21 mouse cellular contexts compared by ENCODE assay signal in genomic region chrX:53023021-53023420, GRCm38 (mm10). TPM values are rescaled to one million over a fixed set of nuclear protein-coding genes. Genes with fewer than 3 reads are reported as not detected.
DNase-seq lines count a peak whose midpoint lies in the region; ATAC-seq lines count a peak whose summit lies in the region.
"Had no signal": no experiment of that assay in that cellular context is flagged by ENCODE, and none has a peak within 500 bp of the region (broad histone marks: within the 10 kb centered on the region; RNA-seq: fewer than 3 reads in every experiment).

No protein-coding gene starts in this region.

- no peaks in the 10 kb centered on the region for H3K27me3 ChIP-seq in heart, embryonic 11.5 days (ENCODE audit: control insufficient read depth, insufficient read depth, low read length)
- H3K27me3 ChIP-seq: CH12.LX; forebrain, embryonic 13.5 days; heart, embryonic 12.5 days; intestine, embryonic 15.5 days had no signal

- H3K4me2 ChIP-seq in heart, embryonic 11.5 days, result no peak overlapping the region
- H3K4me2 ChIP-seq: forebrain, embryonic 13.5 days; heart, embryonic 12.5 days; hindbrain, embryonic 14.5 days; intestine, embryonic 15.5 days had no signal

- 86% methylated on average over 2 of the region's 2 CpGs for WGBS in heart, embryonic 11.5 days (ENCODE audit: insufficient replicate concordance)

- no peak overlapping the region for H3K9ac ChIP-seq in heart, embryonic 11.5 days (ENCODE audit: low read depth, low read length)
- H3K9ac ChIP-seq: forebrain, embryonic 13.5 days; forebrain, postnatal 0 days; heart, embryonic 12.5 days; hindbrain, embryonic 14.5 days; intestine, embryonic 15.5 days had no signal

- H3K9me3 ChIP-seq in heart, embryonic 11.5 days (replicated peaks; ENCODE audit: control insufficient read depth, low read length), result no peaks in the 10 kb centered on the region
- H3K9me3 ChIP-seq: embryonic facial prominence, embryonic 10.5 days; forebrain, embryonic 13.5 days; heart, embryonic 12.5 days; hindbrain, embryonic 10.5 days; intestine, embryonic 15.5 days had no signal

- no peak overlapping the region for H3K4me3 ChIP-seq in heart, embryonic 11.5 days (ENCODE audit: low read depth, low read length)
- H3K4me3 ChIP-seq: embryonic facial prominence, embryonic 10.5 days; forebrain, embryonic 13.5 days; heart, adult 2 months; heart, embryonic 12.5 days; hindbrain, embryonic 10.5 days; intestine, embryonic 15.5 days had no signal

- no peaks in the 10 kb centered on the region for H3K36me3 ChIP-seq in heart, embryonic 11.5 days (ENCODE audit: control insufficient read depth, insufficient read depth, low read length)
- H3K36me3 ChIP-seq: heart, embryonic 12.5 days; intestine, embryonic 15.5 days had no signal

- no peaks in the 10 kb centered on the region for H3K4me1 ChIP-seq in heart, embryonic 11.5 days (ENCODE audit: control insufficient read depth, insufficient read depth, low read length)
- H3K4me1 ChIP-seq: embryonic facial prominence, embryonic 10.5 days; forebrain, embryonic 13.5 days; heart, embryonic 12.5 days; hindbrain, embryonic 10.5 days; intestine, embryonic 15.5 days had no signal

- no peak for ATAC-seq in heart, embryonic 11.5 days (replicated peaks; ENCODE audit: insufficient number of reproducible peaks, low FRiP score, low TSS enrichment)
- ATAC-seq: forebrain, embryonic 13.5 days; forebrain, postnatal 0 days; intestine, embryonic 15.5 days; Patski had no signal

- DNase-seq in brain, adult 2 months (ENCODE audit: low read depth, low spot score), result peak; percentile 83
- DNase-seq in cerebellum, adult 11-12 months, result peak; percentile 59
- peak; percentile 71 for DNase-seq in cerebellum, adult 9-10 months
- DNase-seq in cerebellum, postnatal 25 days, result peak; percentile 58 to 69
- DNase-seq in layer of hippocampus, postnatal 10 days (ENCODE audit: low spot score in 2 of 2), result no peak
- DNase-seq in thymus, postnatal 14 days, result no peak
- DNase-seq: adrenal gland, adult 2 months; adrenal gland, postnatal 25 days; forebrain, postnatal 0 days; gastrocnemius, postnatal 14 days; heart, adult 2 months; kidney, adult 18-20 months had no signal

- no peak overlapping the region for H3K27ac ChIP-seq in heart, embryonic 11.5 days (ENCODE audit: low read depth, low read length)
- H3K27ac ChIP-seq: embryonic facial prominence, embryonic 10.5 days; forebrain, embryonic 13.5 days; heart, adult 2 months; hindbrain, embryonic 10.5 days; hindbrain, embryonic 14.5 days; intestine, embryonic 15.5 days had no signal

RNA-seq across cellular contexts. Expression of gene Hprt, which starts 35.1 kb away (rescaled TPM):
- 172 and 183 TPM in 2 replicates for polyA plus RNA-seq in heart, embryonic 11.5 days (2014; fragmentation: Nextera tagmentation; extraction: Ambion mirVana)
- total RNA-seq in layer of hippocampus, postnatal 10 days (2021), result 100 to 1,000 TPM; 118 to 122 TPM

Comparison
In these comparisons a context has a peak if more than half of its experiments do, and no peak if none do; other contexts are left out.
1. DNase-seq: peak in brain, adult 2 months (single experiment), cerebellum, adult 11-12 months (single experiment), cerebellum, adult 9-10 months (single experiment) and cerebellum, postnatal 25 days (2 of 2); none in layer of hippocampus, postnatal 10 days (0 of 2) and thymus, postnatal 14 days (single experiment).